Mouse (Mus musculus): Measurements from ENCODE around the gene Pa2g4. TPM values are rescaled to one million over a fixed set of nuclear protein-coding genes. Genes with fewer than 3 reads are reported as not detected.

The Pa2g4 gene
- polyA plus RNA-seq, 2 experiments, result 113 to 163 TPM

GRCm38 (mm10) chr10:128509203-128509602 lies 56.6 kb downstream of the Pa2g4 start:
- no peak overlapping the region for H3K27ac ChIP-seq
- no peak overlapping the region for H3K4me2 ChIP-seq (ENCODE audit: low read depth)
- H3K4me3 ChIP-seq (ENCODE audit: insufficient read depth in 1 of 2, low read depth in 2 of 2, low read length in 2 of 2), result no peak overlapping the region
- H3K9me3 ChIP-seq (ENCODE audit: control insufficient read depth, low read length), result no peaks in the 10 kb centered on the region
- DNase-seq (ENCODE audit: low read depth in 3 of 3, low spot score in 3 of 3), result no peak
- no peak for ATAC-seq (ENCODE audit: insufficient read depth)
- 75% methylated on average over 9 of the region's 9 CpGs for WGBS (ENCODE audit: insufficient replicate concordance)
- H3K9ac ChIP-seq (replicated peaks), result no peak overlapping the region
- no peaks in the 10 kb centered on the region for H3K27me3 ChIP-seq (ENCODE audit: control insufficient read depth, insufficient read depth, low read length)
- H3K36me3 ChIP-seq (replicated peaks; ENCODE audit: control insufficient read depth, insufficient read depth, low read depth), result no peaks in the 10 kb centered on the region; the same call in 1 of the 2 replicates
- TF ChIP-seq EP300 (IDR thresholded peaks at IDR 0.05; ENCODE audit: low read depth) (no peak), CTCF (IDR thresholded peaks at IDR 0.05; ENCODE audit: low read depth) (no peak)
- H3K4me1 ChIP-seq (replicated peaks; ENCODE audit: control insufficient read depth in 2 of 2, insufficient read depth in 2 of 2, low read length in 1 of 2), result peaks cover 12 to 19% of the 10 kb centered on the region in 2 experiments

- H3K9ac ChIP-seq (replicated peaks), result no peak overlapping the region
- no peaks in the 10 kb centered on the region for H3K27me3 ChIP-seq (ENCODE audit: control insufficient read depth, insufficient read depth, low read length)
- DNase-seq (ENCODE audit: low read depth in 3 of 3, low spot score in 3 of 3), result no peak
- peaks cover 12 to 23% of the 10 kb centered on the region in 2 experiments for H3K4me1 ChIP-seq (replicated peaks; ENCODE audit: control insufficient read depth in 2 of 2, insufficient read depth in 2 of 2, low read length in 1 of 2)
- no peak overlapping the region for H3K27ac ChIP-seq
- H3K4me3 ChIP-seq (ENCODE audit: insufficient read depth in 1 of 2, low read depth in 2 of 2, low read length in 2 of 2), result no peak overlapping the region
- TF ChIP-seq CTCF (IDR thresholded peaks at IDR 0.05; ENCODE audit: low read depth), result no peak
- TF ChIP-seq EP300 (IDR thresholded peaks at IDR 0.05; ENCODE audit: low read depth), result no peak
- no peak for ATAC-seq (ENCODE audit: insufficient read depth)
- no peak overlapping the region for H3K4me2 ChIP-seq (ENCODE audit: low read depth)
- 75% methylated on average over 9 of the region's 9 CpGs for WGBS (ENCODE audit: insufficient replicate concordance)
- no peaks in the 10 kb centered on the region for H3K9me3 ChIP-seq (ENCODE audit: control insufficient read depth, low read length)
- no peaks in the 10 kb centered on the region; the same call in 1 of the 2 replicates for H3K36me3 ChIP-seq (replicated peaks; ENCODE audit: control insufficient read depth, insufficient read depth, low read depth)
Observed at GRCm38 (mm10) chr10:128508260-128508659, 57.5 kb downstream of the Pa2g4 start.

Small RNA genes lying within 50 kb of the gene (microRNA-seq; reads per million reads assigned to microRNA genes)
- not detected for gene Gm47275
- not detected for gene Mir6916
- not detected for gene Mir6917

Other genes with a start within 250 kb of the Pa2g4 start
- 23.8 and 38.8 TPM in 2 replicates for gene Cnpy2, start 243.5 kb downstream of the Pa2g4 start, polyA plus RNA-seq (2012; rRNA removed)
- 92.7 and 98.3 TPM in 2 replicates for gene Cnpy2, start 243.5 kb downstream of the Pa2g4 start, polyA plus RNA-seq (2014; fragmentation: Nextera tagmentation; extraction: Ambion mirVana)
- gene Cs, start 228.3 kb downstream of the Pa2g4 start, polyA plus RNA-seq (2012; rRNA removed), result 71.6 and 80.5 TPM in 2 replicates
- gene Cs, start 228.3 kb downstream of the Pa2g4 start, polyA plus RNA-seq (2014; fragmentation: Nextera tagmentation; extraction: Ambion mirVana), result 117 and 126 TPM in 2 replicates
- 6.5 and 7.7 TPM in 2 replicates for gene Coq10a, start 197.0 kb downstream of the Pa2g4 start, polyA plus RNA-seq (2012; rRNA removed)
- 4.7 and 5.0 TPM in 2 replicates for gene Coq10a, start 197.0 kb downstream of the Pa2g4 start, polyA plus RNA-seq (2014; fragmentation: Nextera tagmentation; extraction: Ambion mirVana)
- 7.4 and 7.7 TPM in 2 replicates for gene Ankrd52, start 188.9 kb downstream of the Pa2g4 start, polyA plus RNA-seq (2012; rRNA removed)
- gene Ankrd52, start 188.9 kb downstream of the Pa2g4 start, polyA plus RNA-seq (2014; fragmentation: Nextera tagmentation; extraction: Ambion mirVana), result 4.3 and 5.5 TPM in 2 replicates
- gene Slc39a5, start 164.8 kb downstream of the Pa2g4 start, polyA plus RNA-seq (2012; rRNA removed), result 33.0 and 40.8 TPM in 2 replicates
- gene Slc39a5, start 164.8 kb downstream of the Pa2g4 start, polyA plus RNA-seq (2014; fragmentation: Nextera tagmentation; extraction: Ambion mirVana), result 37.6 and 40.7 TPM in 2 replicates
- gene Nabp2, start 154.5 kb downstream of the Pa2g4 start, polyA plus RNA-seq (2012; rRNA removed), result 24.2 and 25.4 TPM in 2 replicates
- 45.4 and 48.7 TPM in 2 replicates for gene Nabp2, start 154.5 kb downstream of the Pa2g4 start, polyA plus RNA-seq (2014; fragmentation: Nextera tagmentation; extraction: Ambion mirVana)
- gene Rnf41, start 154.3 kb downstream of the Pa2g4 start, polyA plus RNA-seq (2012; rRNA removed), result 5.0 and 5.9 TPM in 2 replicates
- 4.8 and 6.2 TPM in 2 replicates for gene Rnf41, start 154.3 kb downstream of the Pa2g4 start, polyA plus RNA-seq (2014; fragmentation: Nextera tagmentation; extraction: Ambion mirVana)
- gene Smarcc2, start 106.7 kb downstream of the Pa2g4 start, polyA plus RNA-seq (2012; rRNA removed), result 23.2 and 29.8 TPM in 2 replicates
- gene Smarcc2, start 106.7 kb downstream of the Pa2g4 start, polyA plus RNA-seq (2014; fragmentation: Nextera tagmentation; extraction: Ambion mirVana), result 27.7 and 32.8 TPM in 2 replicates
- 429 and 654 TPM in 2 replicates for gene Myl6, start 71.8 kb downstream of the Pa2g4 start, polyA plus RNA-seq (2012; rRNA removed)
- gene Myl6, start 71.8 kb downstream of the Pa2g4 start, polyA plus RNA-seq (2014; fragmentation: Nextera tagmentation; extraction: Ambion mirVana), result 490 and 506 TPM in 2 replicates
- 1.2 and 1.5 TPM in 2 replicates for gene Myl6b, start 67.3 kb downstream of the Pa2g4 start, polyA plus RNA-seq (2012; rRNA removed)
- 0.72 and 1.3 TPM in 2 replicates for gene Myl6b, start 67.3 kb downstream of the Pa2g4 start, polyA plus RNA-seq (2014; fragmentation: Nextera tagmentation; extraction: Ambion mirVana)
- 9.4 and 10.3 TPM in 2 replicates for gene Esyt1, start 40.1 kb downstream of the Pa2g4 start, polyA plus RNA-seq (2012; rRNA removed)
- 7.0 and 7.8 TPM in 2 replicates for gene Esyt1, start 40.1 kb downstream of the Pa2g4 start, polyA plus RNA-seq (2014; fragmentation: Nextera tagmentation; extraction: Ambion mirVana)
- gene Zc3h10, start 18.2 kb downstream of the Pa2g4 start, polyA plus RNA-seq (2012; rRNA removed), result 3.3 and 4.0 TPM in 2 replicates
- gene Zc3h10, start 18.2 kb downstream of the Pa2g4 start, polyA plus RNA-seq (2014; fragmentation: Nextera tagmentation; extraction: Ambion mirVana), result 4.3 and 5.3 TPM in 2 replicates
- gene Rpl41, start 16.7 kb downstream of the Pa2g4 start, polyA plus RNA-seq (2012; rRNA removed), result 1,053 and 2,546 TPM in 2 replicates
- 3,181 and 3,454 TPM in 2 replicates for gene Rpl41, start 16.7 kb downstream of the Pa2g4 start, polyA plus RNA-seq (2014; fragmentation: Nextera tagmentation; extraction: Ambion mirVana)
- gene Erbb3, start 23.7 kb upstream of the Pa2g4 start, polyA plus RNA-seq (2012; rRNA removed), result 1.3 and 1.4 TPM in 2 replicates
- 1.1 and 1.5 TPM in 2 replicates for gene Erbb3, start 23.7 kb upstream of the Pa2g4 start, polyA plus RNA-seq (2014; fragmentation: Nextera tagmentation; extraction: Ambion mirVana)
- 867 and 921 TPM in 2 replicates for gene Rps26, start 60.8 kb upstream of the Pa2g4 start, polyA plus RNA-seq (2012; rRNA removed)
- gene Rps26, start 60.8 kb upstream of the Pa2g4 start, polyA plus RNA-seq (2014; fragmentation: Nextera tagmentation; extraction: Ambion mirVana), result 643 and 646 TPM in 2 replicates
- gene Ikzf4, start 80.0 kb upstream of the Pa2g4 start, polyA plus RNA-seq (2012; rRNA removed), result 0.13 and 0.18 TPM in 2 replicates
- 0.05 TPM in 1 of 2 replicates, not detected in the other for gene Ikzf4, start 80.0 kb upstream of the Pa2g4 start, polyA plus RNA-seq (2014; fragmentation: Nextera tagmentation; extraction: Ambion mirVana)
- gene Suox, start 108.1 kb upstream of the Pa2g4 start, polyA plus RNA-seq (2012; rRNA removed), result 8.1 and 8.6 TPM in 2 replicates
- 7.6 and 9.9 TPM in 2 replicates for gene Suox, start 108.1 kb upstream of the Pa2g4 start, polyA plus RNA-seq (2014; fragmentation: Nextera tagmentation; extraction: Ambion mirVana)
- gene Rab5b, start 130.3 kb upstream of the Pa2g4 start, polyA plus RNA-seq (2012; rRNA removed), result 17.8 and 19.3 TPM in 2 replicates
- gene Rab5b, start 130.3 kb upstream of the Pa2g4 start, polyA plus RNA-seq (2014; fragmentation: Nextera tagmentation; extraction: Ambion mirVana), result 24.5 and 26.2 TPM in 2 replicates
- 0.27 and 0.31 TPM in 2 replicates for gene Pmel, start 138.2 kb upstream of the Pa2g4 start, polyA plus RNA-seq (2012; rRNA removed)
- 0.20 and 0.50 TPM in 2 replicates for gene Pmel, start 138.2 kb upstream of the Pa2g4 start, polyA plus RNA-seq (2014; fragmentation: Nextera tagmentation; extraction: Ambion mirVana)
- 38.8 and 40.7 TPM in 2 replicates for gene Cdk2, start 139.0 kb upstream of the Pa2g4 start, polyA plus RNA-seq (2012; rRNA removed)
- gene Cdk2, start 139.0 kb upstream of the Pa2g4 start, polyA plus RNA-seq (2014; fragmentation: Nextera tagmentation; extraction: Ambion mirVana), result 51.8 and 56.6 TPM in 2 replicates
- gene Dgka, start 178.9 kb upstream of the Pa2g4 start, polyA plus RNA-seq (2012; rRNA removed), result 1.4 and 1.6 TPM in 2 replicates
- gene Dgka, start 178.9 kb upstream of the Pa2g4 start, polyA plus RNA-seq (2014; fragmentation: Nextera tagmentation; extraction: Ambion mirVana), result 2.0 and 2.1 TPM in 2 replicates
- 14.2 and 19.5 TPM in 2 replicates for gene Pym1, start 181.9 kb upstream of the Pa2g4 start, polyA plus RNA-seq (2012; rRNA removed)
- gene Pym1, start 181.9 kb upstream of the Pa2g4 start, polyA plus RNA-seq (2014; fragmentation: Nextera tagmentation; extraction: Ambion mirVana), result 12.4 and 15.3 TPM in 2 replicates
- 8.0 and 9.5 TPM in 2 replicates for gene Mmp19, start 224.9 kb upstream of the Pa2g4 start, polyA plus RNA-seq (2012; rRNA removed)
- gene Mmp19, start 224.9 kb upstream of the Pa2g4 start, polyA plus RNA-seq (2014; fragmentation: Nextera tagmentation; extraction: Ambion mirVana), result 8.3 and 8.9 TPM in 2 replicates
- 4.2 and 6.0 TPM in 2 replicates for gene Dnajc14, start 238.1 kb upstream of the Pa2g4 start, polyA plus RNA-seq (2012; rRNA removed)
- gene Dnajc14, start 238.1 kb upstream of the Pa2g4 start, polyA plus RNA-seq (2014; fragmentation: Nextera tagmentation; extraction: Ambion mirVana), result 10.7 and 12.3 TPM in 2 replicates
- gene Tmem198b, start 238.4 kb upstream of the Pa2g4 start, polyA plus RNA-seq (2012; rRNA removed), result 2.1 and 2.9 TPM in 2 replicates
- 0.99 and 1.5 TPM in 2 replicates for gene Tmem198b, start 238.4 kb upstream of the Pa2g4 start, polyA plus RNA-seq (2014; fragmentation: Nextera tagmentation; extraction: Ambion mirVana)

Data from liver, embryonic 14.5 days (tissue).